Mouse (Mus musculus): Measurements from ENCODE around the gene Gabbr1.

DNA sequence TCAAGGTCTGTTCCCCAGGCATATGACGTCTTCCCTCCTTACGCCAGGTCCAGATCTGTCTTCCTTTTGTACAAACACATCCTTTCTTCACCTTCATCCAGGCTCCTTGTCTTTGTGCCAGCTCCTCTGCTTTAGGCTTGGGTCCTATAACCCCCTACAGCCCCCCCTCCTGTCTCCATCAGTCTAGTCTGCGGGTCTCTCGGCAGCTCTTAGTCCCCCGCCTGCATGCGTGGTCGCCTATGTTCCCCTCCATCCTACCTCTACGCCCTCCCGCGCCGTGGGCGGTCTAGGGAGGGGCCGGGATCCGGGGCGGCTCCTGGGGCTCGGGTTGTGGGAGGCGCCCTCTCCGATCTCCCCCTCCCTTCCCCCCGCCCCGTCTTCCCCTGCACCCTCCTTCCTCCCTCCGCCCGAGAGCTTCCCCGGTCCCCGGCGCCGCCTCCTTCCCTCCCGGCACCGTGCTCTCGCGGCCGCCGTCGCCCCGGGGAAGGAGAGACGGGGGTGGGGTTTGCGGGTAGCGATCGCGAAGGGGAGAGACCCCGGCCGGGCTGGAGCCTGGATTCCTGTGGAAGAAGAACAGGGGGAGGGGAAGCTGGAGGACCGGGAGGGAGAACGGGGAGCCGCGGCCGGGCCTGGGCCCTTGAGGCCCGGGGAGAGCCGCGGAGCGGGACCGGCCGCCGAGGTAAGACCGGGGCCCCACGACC is at the start of gene Gabbr1:
- TF ChIP-seq CTCF (IDR thresholded peaks at IDR 0.05; ENCODE audit: control insufficient read depth, insufficient read depth, insufficient read length) (no peak), MAX (IDR thresholded peaks at IDR 0.05) (no peak), MYOG (IDR thresholded peaks at IDR 0.05; ENCODE audit: control insufficient read depth, extremely low read depth, insufficient read length) (no peak), MYOD1 (IDR thresholded peaks at IDR 0.05; ENCODE audit: control insufficient read depth, insufficient read length, low read depth) (no peak), USF1 (IDR thresholded peaks at IDR 0.05; ENCODE audit: low read depth) (no peak), FOSL1 (IDR thresholded peaks at IDR 0.05; ENCODE audit: insufficient read depth, low read length, poor library complexity, severe bottlenecking) (no peak), CEBPB (IDR thresholded peaks at IDR 0.05; ENCODE audit: low read depth) (no peak)
